Mouse (Mus musculus) layer of hippocampus, postnatal 14 days (tissue): ENCODE data around the gene Pbx3. TPM values are rescaled to one million over a fixed set of nuclear protein-coding genes. Genes with fewer than 3 reads are reported as not detected.

Experiments used
- DNase-seq, 2 experiments: peaks; one replicate each; pipeline ENCODE4 v3.0.0; 2021 to 2022; ENCODE audit warnings: low spot score in 2 of 2, mixed read lengths in 1 of 2
- total RNA-seq, 2 experiments: library from RNA; stranded (reverse); gene quantifications; 2 replicates each; pipeline ENCODE4 v1.2.3; 2021

The Pbx3 gene
- total RNA-seq, 2 experiments from 2014 or later = 6.3 to 9.3 TPM

DNA sequence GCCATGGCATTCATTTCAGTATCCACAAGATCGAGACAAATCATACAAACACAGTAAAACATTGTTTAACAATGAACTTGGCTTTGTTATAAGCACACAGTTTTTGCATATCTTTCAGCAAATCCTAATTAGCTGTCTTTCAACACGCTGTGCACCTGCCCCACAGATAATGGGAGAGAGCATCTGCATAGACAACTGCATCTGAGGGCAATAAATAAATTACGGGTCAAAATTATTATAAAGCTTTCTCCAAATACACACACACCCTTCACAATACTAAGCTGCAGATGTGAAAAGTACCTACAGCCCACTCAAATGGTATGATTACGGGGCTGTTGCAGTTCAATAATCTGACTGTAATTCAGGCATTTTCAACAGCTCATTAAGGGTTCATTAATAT, 145.3 kb downstream of the Pbx3 start:
- no peak for DNase-seq

DNA sequence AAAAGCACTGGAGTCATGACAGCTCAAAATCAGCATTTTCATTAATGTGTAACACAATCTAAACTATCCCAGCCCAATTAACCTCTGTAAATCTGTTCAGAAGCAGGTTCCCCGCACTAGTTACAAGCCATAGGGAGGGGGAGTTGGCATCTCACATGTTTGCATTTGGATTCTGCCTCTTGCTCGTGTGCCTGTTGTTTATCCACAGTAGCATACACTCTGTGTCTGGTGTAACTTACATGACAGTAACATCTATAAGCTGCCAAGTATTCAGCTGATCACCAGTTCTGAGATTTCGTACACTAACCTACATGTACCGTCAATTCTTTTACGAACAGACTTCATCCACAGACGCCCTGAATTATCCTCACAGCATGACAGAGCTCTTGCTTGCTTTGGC, 147.5 kb downstream of the Pbx3 start:
- no peak for DNase-seq

DNA sequence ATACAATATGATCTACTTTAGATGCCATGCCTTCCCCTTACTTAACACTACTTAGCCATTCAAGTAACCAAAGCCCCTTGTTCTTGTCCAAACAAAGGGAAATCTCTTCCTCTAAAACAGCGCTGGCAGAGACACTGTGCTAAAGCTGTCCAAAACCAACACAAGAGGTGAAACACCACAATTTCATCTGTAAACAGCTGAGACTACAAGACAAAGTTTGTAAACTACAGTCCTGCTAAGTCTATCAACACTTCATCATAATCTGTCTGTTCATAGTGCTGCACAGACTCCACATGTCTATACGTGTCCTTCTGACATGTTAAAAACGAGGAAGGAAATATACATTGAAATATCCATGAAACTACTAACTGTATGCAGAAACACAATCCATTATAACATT, 151.5 kb downstream of the Pbx3 start:
- no peak for DNase-seq

DNA sequence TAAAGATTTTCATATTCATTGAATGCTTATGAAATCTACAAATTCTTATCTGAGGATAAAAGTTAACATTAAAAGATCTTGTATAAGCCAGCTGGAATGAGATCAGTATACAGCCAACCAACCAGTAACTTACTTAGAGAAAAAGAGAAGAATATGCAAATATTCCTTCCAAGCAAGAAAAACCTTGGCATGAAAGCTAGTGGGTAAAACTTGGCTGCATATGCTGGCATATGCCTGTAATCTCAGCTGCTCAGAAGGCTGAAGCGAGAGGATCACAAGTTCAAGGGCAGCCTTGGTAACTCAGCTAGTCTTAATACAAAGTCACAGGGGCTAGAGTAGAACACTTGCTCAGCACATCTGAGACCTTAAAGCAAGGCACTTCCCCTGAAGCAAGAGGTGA, 153.8 kb downstream of the Pbx3 start:
- no peak for DNase-seq

DNA sequence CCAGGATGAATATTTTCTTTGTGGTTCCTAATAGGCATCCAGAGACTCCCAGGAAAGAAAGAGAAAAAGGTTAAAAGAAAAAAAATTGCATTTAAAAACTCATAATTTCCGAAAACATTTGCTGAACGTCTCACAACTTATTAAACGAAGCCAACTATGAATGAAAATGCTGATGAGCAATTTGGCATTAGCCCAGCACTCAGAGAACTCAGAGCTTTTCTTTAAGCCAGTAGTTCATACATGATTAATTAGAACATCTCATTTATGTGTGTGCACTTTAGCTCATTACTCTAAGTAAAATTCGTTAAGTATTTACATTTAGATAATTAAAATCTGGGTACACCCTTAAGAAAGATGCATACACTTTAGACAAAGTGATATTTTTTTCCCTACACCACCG, 155.3 kb downstream of the Pbx3 start:
- no peak for DNase-seq

DNA sequence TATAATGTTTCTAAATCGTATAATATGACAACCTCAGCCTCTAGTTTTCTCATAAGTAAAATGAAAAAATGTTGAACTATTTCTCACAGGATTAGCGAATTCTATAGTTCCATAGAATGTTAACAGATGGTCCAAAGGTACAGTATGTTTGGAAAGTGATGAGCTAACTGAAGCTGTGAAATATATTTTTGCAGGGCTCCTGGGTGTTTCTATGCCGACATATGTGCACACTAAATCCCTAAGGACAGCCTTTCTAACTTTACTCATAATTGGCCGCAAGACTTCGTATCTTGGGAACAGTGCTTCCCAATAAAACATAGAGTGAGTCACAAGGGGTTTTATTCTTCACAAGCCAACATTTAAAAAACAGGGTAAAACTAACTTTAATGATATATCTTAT, 157.4 kb downstream of the Pbx3 start:
- no peak for DNase-seq

DNA sequence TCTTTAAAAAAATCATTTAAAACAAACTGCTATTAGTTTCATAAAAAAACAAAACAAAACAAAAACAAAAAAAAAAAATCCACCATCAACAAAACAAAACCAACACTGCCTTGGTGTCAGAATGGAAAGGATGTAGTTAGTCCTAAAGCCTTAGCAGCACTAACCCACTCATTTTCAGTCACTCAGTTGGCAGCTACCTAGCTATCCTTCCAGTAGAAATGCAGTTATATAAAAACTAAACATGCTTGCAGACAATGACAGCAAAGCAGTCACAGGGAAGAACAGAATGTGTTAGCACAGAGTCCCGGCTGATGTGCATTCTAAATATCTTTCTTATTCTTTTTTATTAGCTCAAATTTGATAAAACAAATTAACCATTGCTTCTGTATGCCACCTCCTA, 160.5 kb downstream of the Pbx3 start:
- DNase-seq = peak in 1 of 2 experiments; percentile 17

DNA sequence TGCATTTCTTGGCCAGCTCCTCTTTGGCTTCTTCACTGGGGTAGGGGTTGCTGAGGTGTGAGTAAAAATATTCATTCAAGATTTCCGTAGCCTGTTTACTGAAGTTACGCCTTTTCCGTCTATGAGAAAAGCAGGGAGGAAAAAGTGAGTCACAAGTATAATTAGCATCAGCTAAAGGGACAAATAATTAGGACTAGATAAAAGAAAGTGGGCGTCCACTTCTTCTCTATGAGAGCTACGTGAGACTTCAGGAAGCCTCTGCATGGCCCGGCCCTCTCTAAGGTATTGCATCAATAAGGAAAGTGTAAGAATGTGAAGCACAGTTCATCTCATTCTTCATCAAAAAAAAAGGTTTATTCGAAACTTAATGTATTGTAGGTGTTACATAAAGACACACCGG, 168.1 kb downstream of the Pbx3 start:
- DNase-seq = no peak

DNA sequence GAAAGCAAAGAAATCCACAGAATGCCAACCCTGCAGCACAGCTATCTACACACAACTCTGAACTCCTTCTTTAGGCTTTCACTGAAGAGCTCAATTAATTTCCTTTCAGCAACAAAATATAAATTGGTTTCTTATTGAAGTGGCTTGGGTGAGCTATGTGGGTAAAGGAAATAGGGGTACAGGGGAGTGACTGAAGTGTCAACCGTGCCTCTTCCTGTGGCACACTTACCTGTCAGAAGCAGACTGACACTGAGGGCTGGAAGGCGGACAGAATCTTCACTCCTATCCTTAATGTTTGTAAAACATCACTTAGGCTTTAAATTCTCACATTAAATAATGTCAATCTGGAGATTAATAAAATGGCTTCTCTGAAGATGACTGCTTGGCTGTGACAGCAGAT, 168.6 kb downstream of the Pbx3 start:
- DNase-seq = no peak

DNA sequence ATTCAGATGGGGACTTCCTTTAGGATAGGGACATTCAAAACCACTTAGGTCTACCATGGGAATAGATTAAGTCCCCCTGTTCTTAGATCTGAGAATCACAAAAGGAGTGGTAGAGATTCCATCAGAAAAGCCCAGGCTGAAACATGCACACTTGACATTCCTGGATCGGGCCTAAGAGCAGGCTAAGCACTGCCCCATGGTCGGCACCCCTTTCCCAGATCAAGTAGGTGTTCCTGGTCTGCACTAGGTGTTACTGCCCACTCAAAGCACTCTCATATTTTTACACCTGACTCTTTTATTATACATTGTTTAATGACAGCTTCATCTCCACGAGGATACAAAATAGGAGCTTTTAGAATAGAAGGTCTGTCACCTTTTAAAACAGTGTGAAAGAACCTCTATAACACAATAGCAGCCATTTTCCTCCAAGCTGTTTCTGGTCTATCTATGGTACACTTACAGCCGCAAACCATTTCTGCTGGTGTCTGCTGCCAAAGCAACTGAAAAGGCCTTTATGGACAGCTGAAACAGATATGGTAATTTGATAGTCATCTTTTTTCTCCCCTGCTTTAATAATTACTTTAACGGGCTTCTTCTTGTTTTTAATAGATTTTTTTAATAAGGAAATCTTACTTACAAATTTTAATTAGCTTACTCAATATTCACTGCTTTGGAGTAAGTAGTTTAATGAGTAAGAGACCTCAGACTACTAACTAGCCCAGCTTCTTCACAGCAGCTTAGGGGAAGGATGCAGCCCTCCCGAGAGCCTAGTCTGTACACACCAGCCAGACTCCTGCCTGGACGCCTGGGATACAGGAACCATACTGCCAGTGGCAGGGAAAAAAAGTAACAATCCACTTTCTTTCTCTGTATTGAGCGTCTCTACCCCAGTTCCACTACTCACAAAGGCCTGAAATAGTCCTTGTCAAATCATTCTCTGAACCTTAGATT, 178.8 kb downstream of the Pbx3 start:
- no peak for DNase-seq

DNA sequence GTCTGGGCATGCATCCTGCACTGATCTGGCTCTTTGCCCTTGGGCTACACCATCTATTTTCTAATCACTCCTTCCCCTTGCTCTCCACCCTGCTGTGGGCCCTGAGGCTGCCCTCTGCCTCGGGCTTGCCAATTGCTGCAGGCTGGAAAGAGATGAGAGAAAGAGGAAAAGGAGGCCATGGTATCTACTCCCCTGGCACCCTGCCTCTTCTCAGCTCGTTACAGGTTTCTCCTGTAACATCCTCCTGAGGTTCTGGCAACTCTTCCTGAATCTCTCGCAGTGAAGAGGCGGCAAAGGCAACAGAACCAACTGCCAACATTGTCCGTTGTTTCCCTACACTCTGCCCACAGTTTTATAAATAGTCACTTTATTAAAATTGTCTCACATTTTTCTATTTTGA, 179.7 kb downstream of the Pbx3 start:
- no peak for DNase-seq

DNA sequence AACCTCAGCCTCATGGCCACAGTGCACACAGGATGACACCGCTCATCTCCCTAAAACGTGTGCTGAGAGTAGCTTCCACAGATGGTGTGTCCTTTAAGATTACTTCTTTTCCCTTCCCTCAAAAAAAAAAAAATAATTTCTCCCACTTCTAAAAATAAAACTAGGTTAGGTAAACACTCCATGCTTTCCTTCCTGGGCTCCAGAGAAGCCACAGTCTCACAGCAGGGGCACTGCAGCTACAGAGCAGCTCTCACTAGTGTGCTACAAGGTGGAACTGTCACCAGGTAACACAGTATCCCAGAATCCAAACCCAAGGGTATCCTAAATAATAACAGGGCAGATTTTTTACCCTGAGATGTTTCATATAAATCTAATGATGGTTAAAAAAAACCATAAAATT, 185.6 kb downstream of the Pbx3 start:
- no peak for DNase-seq

DNA sequence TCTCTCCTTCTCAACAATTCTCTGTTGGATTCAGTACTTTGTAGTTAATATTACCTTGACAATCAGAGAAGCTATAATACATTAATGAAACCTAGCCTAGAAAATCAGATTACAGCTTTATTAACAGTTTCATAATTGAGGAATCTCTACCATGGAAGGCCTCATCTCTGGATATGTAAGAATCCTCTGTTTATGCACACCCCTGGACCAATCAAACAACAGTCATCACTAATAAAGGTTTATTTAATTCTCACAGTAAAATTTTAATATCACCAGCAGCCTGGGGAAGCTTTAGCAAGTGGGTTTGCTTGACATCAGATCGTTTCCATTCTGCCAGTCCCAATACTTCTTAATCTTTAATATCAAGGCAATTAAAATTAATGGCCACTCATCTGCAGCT, 191.3 kb downstream of the Pbx3 start:
- no peak for DNase-seq

DNA sequence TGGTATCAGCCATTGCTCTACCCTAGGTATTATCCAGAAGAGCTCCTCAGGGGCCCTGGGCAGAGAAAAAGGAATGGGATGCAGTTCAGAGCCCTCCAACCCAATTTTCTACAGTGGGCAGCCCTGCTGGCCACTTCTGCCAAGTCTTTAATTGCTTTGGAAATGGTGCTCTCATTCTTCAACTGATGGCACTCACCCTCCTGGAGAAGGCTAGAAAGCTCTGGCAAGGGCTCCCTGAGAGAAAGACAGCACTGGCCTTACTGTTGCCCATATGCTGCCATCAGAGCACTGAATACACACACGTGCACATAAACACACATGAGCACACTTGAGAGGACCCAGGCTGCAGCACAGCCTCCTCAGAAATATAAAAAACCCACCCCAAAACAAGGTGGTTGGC, 193.6 kb downstream of the Pbx3 start:
- no peak for DNase-seq

DNA sequence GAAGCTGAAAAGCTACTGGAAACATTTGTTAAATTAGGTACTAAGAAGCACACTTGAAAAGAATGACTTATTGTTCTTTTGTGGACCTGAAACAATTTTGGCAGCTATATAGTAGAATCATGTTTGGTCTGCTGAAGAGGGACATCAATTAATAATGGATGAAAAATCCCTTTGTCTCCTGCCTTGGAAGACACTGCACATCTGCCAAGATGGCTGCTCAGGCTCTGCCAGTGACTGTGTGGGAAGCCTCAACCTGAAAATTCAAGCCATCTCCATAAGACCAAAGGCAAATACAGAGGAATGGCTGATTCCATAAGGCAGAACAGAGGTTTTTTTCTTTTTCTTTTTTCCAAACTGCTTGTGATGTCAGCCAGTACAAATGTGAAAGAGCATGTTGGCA, 194.3 kb downstream of the Pbx3 start:
- DNase-seq = no peak

DNA sequence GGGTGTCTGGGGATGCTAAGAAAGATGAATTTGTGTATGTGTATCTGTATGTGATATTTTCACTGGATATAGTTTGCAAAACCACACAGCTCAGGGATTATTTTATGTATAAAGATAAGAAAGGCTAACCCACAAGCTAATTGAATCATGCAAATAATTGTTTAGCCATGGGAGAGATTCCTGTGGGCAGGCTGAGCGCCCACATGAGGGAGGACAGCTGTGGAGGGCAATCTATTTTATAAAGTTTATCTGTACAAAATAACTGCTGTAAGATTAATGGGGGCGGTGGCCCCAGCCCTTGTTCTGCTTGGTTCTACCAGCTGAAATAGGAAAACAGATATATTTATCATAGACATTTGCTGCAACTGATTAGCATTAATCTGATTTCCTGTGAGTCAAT, 202.5 kb downstream of the Pbx3 start:
- no peak for DNase-seq

DNA sequence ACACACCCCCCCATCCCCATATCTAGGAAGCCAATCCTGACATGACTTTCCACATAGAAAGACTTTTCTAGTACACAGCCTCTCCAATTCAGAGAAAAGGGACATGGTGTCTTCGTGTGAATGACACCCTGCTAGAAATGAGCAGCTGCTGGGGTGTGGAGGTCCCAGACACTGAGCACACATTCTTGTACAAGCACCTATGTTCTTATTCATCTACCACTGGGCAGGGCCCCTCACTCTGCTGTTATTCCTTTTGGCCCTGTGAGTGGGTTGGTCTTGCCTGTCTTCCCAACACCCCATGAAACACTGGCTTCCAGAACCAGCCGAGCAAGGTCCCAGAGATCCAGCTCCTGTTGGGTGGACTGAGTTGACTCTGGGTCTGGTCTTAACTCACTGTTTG, 203.3 kb downstream of the Pbx3 start:
- DNase-seq = no peak

DNA sequence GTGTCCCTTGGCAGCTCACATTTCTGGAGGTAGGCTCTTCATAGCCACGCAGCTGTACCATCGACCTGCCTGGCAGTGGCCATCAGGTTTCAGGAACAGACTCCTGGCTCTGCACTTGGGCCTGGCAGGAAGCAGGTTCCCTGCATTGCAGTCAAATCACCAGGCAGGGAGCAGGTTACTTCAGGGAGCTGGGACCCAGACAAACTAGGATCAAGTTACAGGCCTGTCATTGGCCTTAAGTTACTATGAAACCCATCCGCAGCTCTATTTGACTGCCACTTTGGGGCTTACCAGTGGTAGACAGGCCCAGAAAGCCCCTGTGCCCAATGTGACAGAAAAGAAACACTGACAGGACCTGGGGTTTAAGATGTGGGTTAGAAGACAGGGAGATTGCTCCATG, 204.8 kb downstream of the Pbx3 start:
- DNase-seq = no peak

DNA sequence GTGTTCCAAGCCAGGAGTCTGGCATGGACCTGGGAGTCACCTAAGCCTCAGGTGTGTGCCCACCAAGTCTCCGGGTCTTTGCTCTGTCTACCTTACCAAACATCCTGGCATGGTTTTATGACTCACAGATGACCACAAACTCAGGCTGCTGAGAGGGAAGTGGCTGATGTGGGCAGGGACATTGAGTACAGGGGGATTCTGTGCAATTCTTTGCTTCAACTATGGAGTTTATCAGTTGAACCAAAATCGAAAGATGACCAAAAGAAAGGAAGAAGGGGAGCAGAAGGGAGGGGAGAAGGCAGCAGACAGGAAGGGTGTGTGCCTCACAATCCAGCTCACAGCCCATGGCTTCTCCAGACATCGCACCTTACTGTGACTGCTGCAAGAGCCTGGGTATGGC, 210.5 kb downstream of the Pbx3 start:
- no peak for DNase-seq

DNA sequence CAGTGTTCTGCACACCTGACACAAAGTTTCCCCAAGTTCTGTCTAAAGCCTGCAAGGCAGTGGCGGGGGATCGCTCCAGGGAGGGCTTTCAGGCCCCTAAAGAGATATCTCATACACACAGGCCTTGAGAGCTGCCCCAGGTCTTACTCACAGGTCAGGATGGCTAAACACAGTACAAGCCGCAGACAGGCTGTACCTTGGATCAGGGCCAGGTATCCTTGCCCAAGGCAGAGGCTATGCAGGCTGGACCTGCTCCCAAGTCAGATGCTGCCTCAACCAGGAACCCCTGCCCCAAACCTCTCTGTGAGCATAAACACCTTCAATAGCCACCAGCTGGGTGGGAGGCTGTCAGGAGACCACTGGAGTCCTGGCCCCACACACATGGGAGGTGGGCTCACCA, 215.2 kb downstream of the Pbx3 start:
- DNase-seq = no peak

DNA sequence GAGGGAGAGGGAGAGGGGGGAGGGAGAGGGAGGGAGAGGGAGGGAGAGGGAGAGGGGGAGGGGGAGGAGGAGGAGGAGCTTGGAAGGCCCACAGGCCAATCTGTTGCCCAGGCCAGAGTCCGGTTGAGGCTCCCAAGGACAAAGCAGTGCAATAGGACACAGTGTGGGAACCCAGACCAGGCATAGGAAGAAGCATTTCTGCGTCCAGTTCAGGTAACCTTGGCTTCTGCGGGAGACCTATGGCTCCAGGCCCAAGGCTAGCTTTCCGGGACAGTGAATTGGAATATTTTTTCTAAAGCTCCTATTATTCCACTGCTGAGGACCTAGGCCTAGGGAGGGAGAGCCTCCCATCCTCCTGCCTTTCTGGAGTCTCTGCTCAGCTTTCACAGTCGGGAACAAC, 218.1 kb downstream of the Pbx3 start:
- DNase-seq = no peak

DNA sequence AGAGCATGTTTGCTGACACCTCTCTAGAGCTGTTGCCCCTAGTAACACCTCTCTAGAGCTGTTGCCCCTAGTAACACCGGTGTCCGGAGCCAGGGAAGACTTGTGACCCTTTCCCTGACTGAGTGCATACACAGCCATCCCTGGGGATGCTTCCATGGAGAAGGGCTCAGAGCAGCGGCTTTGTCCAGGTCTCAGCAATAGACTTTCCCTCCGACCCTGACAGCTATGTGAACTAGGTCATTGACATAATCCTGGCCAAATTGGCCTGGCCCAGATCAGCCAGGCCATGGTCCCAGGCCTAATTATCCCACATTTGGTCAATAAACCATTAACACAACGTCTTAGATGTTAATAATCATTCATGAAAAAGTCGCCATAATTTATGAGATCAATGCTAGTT, 219.6 kb downstream of the Pbx3 start:
- DNase-seq = no peak

DNA sequence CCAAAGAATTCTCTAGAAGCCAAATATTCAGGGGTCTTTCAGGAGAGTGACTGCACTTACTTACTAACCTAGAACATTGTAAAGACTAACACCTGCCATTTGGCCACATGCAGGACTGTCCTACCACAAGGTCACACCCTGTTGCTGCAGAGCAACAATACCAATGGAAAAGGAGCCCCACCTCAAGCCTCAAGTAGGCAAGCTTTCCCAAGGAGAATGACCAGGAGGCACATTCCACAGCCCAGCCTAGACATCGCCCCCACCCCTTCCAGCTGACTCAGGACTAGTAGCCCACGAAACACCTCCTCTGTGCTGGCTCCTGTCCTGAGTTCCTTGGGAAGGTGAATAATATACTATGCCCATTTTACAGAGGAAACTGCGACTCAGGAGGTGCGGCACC, 222.4 kb downstream of the Pbx3 start:
- no peak for DNase-seq
